Mouse (Mus musculus) megakaryocyte progenitor cell, adult 5-6 weeks (primary cell): ENCODE data around the gene Fabp3. TPM values are rescaled to one million over a fixed set of nuclear protein-coding genes. Genes with fewer than 3 reads are reported as not detected.

Experiments
- ATAC-seq: replicated peaks from 2 replicates; pipeline ENCODE4 v1.8.0; 2016; ENCODE audit warnings: mild to moderate bottlenecking, moderate TSS enrichment, inconsistent platforms; ENCODE audit not compliant: poor library complexity
- total RNA-seq, 2 experiments: library from RNA; stranded (forward) in 1 of 2; stranded (reverse) in 1 of 2; fragments of 157-497, 149-512 nt in 1 of 2; fragments of 200-1000 nt in 1 of 2; gene quantifications; 2 replicates each; pipeline versions ENCODE4 v1.2.3 to v1.2.4; 2015 to 2017

Fabp3 gene
- total RNA-seq, 2 experiments from 2014 or later = not detected

- ATAC-seq = no peak
Observed at GRCm38 (mm10) chr4:130323165-130323564, 14.8 kb downstream of the Fabp3 start.

GRCm38 (mm10) chr4:130323607-130324006 is 15.2 kb downstream of the Fabp3 start:
- no peak for ATAC-seq

- no peak for ATAC-seq
Observed at GRCm38 (mm10) chr4:130325446-130325845, 17.1 kb downstream of the Fabp3 start.

- no peak for ATAC-seq
Observed at GRCm38 (mm10) chr4:130327366-130327765, 19.0 kb downstream of the Fabp3 start.

GRCm38 (mm10) chr4:130335867-130336266 is 27.5 kb downstream of the Fabp3 start:
- ATAC-seq = no peak

GRCm38 (mm10) chr4:130341691-130342090 is 33.3 kb downstream of the Fabp3 start:
- peak; percentile 90 for ATAC-seq

- ATAC-seq = no peak
Observed at GRCm38 (mm10) chr4:130349666-130350065, 41.3 kb downstream of the Fabp3 start.

- no peak for ATAC-seq
Observed at GRCm38 (mm10) chr4:130350690-130351422, 42.5 kb downstream of the Fabp3 start.

GRCm38 (mm10) chr4:130352588-130352987 is 44.2 kb downstream of the Fabp3 start:
- ATAC-seq = no peak

- ATAC-seq = no peak
Observed at GRCm38 (mm10) chr4:130357946-130358345, 49.6 kb downstream of the Fabp3 start.

- peak; percentile 95 for ATAC-seq
Observed at GRCm38 (mm10) chr4:130359486-130360237, 51.3 kb downstream of the Fabp3 start, which contains the start of the genes Zcchc17 and Snrnp40. Zcchc17 (minus strand) TSS chr4:130359943. Snrnp40 (plus strand) TSS chr4:130360132.

- no peak for ATAC-seq
Observed at GRCm38 (mm10) chr4:130360238-130360590, 51.8 kb downstream of the Fabp3 start.

Other genes with a start within 250 kb of the Fabp3 start
- gene Pef1, start 206.0 kb upstream of the Fabp3 start, total RNA-seq (2015) = 39.4 and 51.8 TPM in 2 replicates
- 11.8 and 15.5 TPM in 2 replicates for gene Pef1, start 206.0 kb upstream of the Fabp3 start, total RNA-seq (2017)
- gene Hcrtr1, start 169.2 kb upstream of the Fabp3 start, total RNA-seq (2015) = not detected in 2 replicates
- gene Hcrtr1, start 169.2 kb upstream of the Fabp3 start, total RNA-seq (2017) = not detected in 2 replicates
- 1.5 and 3.1 TPM in 2 replicates for gene Tinagl1, start 133.5 kb upstream of the Fabp3 start, total RNA-seq (2015)
- 1.6 and 2.3 TPM in 2 replicates for gene Tinagl1, start 133.5 kb upstream of the Fabp3 start, total RNA-seq (2017)
- not detected in 2 replicates for gene Gm853, start 86.2 kb upstream of the Fabp3 start, total RNA-seq (2015)
- not detected in 2 replicates for gene Gm853, start 86.2 kb upstream of the Fabp3 start, total RNA-seq (2017)
- gene Serinc2, start 29.4 kb upstream of the Fabp3 start, total RNA-seq (2015) = 0.07 TPM in 1 of 2 replicates, not detected in the other
- gene Serinc2, start 29.4 kb upstream of the Fabp3 start, total RNA-seq (2017) = not detected in 2 replicates
- not detected in 2 replicates for gene Gm10570, start 79 bp downstream of the Fabp3 start, total RNA-seq (2015)
- gene Gm10570, start 79 bp downstream of the Fabp3 start, total RNA-seq (2017) = not detected in 2 replicates
- gene Zcchc17, start 51.3 kb downstream of the Fabp3 start, total RNA-seq (2015) = 16.0 and 21.9 TPM in 2 replicates
- gene Zcchc17, start 51.3 kb downstream of the Fabp3 start, total RNA-seq (2017) = 81.3 and 132 TPM in 2 replicates
- gene Snrnp40, start 51.5 kb downstream of the Fabp3 start, total RNA-seq (2015) = 65.9 and 66.0 TPM in 2 replicates
- 89.7 and 90.8 TPM in 2 replicates for gene Snrnp40, start 51.5 kb downstream of the Fabp3 start, total RNA-seq (2017)